Mouse (Mus musculus): ENCODE measurements around the gene Scly. TPM values are rescaled to one million over a fixed set of nuclear protein-coding genes. Genes with fewer than 3 reads are reported as not detected.

Scly gene
- polyA plus RNA-seq, 1 experiment from 2014 or later, result 8.2 TPM

DNA sequence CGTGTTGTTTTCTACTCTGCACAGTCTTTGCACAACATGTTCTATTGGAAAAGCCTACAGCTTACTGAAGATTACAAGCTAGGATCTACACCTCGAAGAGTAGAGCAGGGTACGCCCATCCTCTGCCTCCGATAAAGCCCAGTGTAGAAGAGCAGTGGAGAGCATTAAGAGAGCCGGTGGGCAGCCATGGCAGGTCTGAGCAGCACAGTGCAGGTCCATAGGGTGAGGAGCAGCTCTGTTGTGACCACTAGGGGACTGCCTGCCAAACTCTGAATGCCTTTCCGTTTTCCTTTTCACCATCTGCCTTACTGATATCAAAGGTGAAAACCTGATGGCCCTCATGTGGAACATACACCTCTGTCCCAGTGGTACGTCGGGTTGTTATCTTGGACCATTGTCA is 46.2 kb upstream of the Scly start:
- no peak for TF ChIP-seq EP300 (optimal IDR thresholded peaks at IDR 0.05)
- peak; percentile 63 for TF ChIP-seq CTCF (IDR thresholded peaks at IDR 0.05; ENCODE audit: low read depth)
- Histone ChIP-seq H3K9me3 (ENCODE audit: control insufficient read depth, low read length) (no peaks in the 10 kb centered on the region), H3K4me2 (replicated peaks; ENCODE audit: low read depth) (peak overlapping the region; percentile 60), H3K4me1 (replicated peaks; ENCODE audit: control insufficient read depth, insufficient read depth) (peaks cover 9% of the 10 kb centered on the region), H3K4me3 (ENCODE audit: low read depth, low read length) (no peak overlapping the region), H3K27ac (replicated peaks) (no peak overlapping the region), H3K9ac (ENCODE audit: low read length) (0 out of 2 replicates have a peak overlapping the region, but pooled peaks have one; percentile 23), H3K36me3 (ENCODE audit: control insufficient read depth, insufficient read depth, low read length) (peaks cover 3% of the 10 kb centered on the region; the same call in 1 of the 2 replicates), H3K27me3 (ENCODE audit: control insufficient read depth, insufficient read depth, low read length) (no peaks in the 10 kb centered on the region)
- DNase-seq (ENCODE audit: low spot score) (peak; percentile 35), ATAC-seq (ENCODE audit: low FRiP score, low TSS enrichment) (no peak)
- WGBS, result 50% methylated on average over 8 of the region's 8 CpGs

GRCm38 (mm10) chr1:91257918-91258317 is 40.2 kb upstream of the Scly start:
- no peak for ATAC-seq (ENCODE audit: low FRiP score, low TSS enrichment)
- no peak overlapping the region for H3K9ac ChIP-seq (ENCODE audit: low read length)
- H3K4me1 ChIP-seq (replicated peaks; ENCODE audit: control insufficient read depth, insufficient read depth), result 0 out of 2 replicates have a peak, but pooled peaks cover 5% of the 10 kb centered on the region
- H3K27ac ChIP-seq (replicated peaks), result no peak overlapping the region
- H3K4me2 ChIP-seq (replicated peaks; ENCODE audit: low read depth), result no peak overlapping the region
- no peaks in the 10 kb centered on the region for H3K27me3 ChIP-seq (ENCODE audit: control insufficient read depth, insufficient read depth, low read length)
- H3K4me3 ChIP-seq (ENCODE audit: low read depth, low read length), result no peak overlapping the region
- H3K36me3 ChIP-seq (ENCODE audit: control insufficient read depth, insufficient read depth, low read length), result peaks cover 3% of the 10 kb centered on the region; the same call in 1 of the 2 replicates
- DNase-seq (ENCODE audit: low spot score), result no peak
- no peaks in the 10 kb centered on the region for H3K9me3 ChIP-seq (ENCODE audit: control insufficient read depth, low read length)
- TF ChIP-seq EP300 (optimal IDR thresholded peaks at IDR 0.05) (no peak), CTCF (IDR thresholded peaks at IDR 0.05; ENCODE audit: low read depth) (no peak)

DNA sequence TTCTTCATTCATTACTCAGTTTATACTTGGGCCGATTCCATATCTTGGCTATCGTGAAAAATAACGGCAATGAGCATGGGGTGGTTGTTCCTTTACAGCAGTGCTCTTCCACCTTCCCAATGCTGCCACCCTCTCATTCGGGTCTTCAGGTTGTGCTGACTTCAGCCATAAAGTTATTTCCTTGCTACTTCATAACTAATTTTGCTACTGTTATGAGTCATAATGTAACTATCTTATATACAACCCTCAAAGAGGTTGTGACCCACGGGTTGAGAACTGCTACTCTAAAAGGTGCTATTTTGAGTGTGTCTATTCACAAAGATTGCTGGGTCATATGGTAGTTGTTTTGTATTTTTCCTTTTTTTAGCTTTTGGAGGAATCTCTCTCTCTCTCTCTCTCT is 38.3 kb upstream of the Scly start:
- H3K27ac ChIP-seq (replicated peaks), result no peak overlapping the region
- H3K9me3 ChIP-seq (ENCODE audit: control insufficient read depth, low read length), result no peaks in the 10 kb centered on the region
- TF ChIP-seq EP300 (optimal IDR thresholded peaks at IDR 0.05), result no peak
- no peak for TF ChIP-seq CTCF (IDR thresholded peaks at IDR 0.05; ENCODE audit: low read depth)
- H3K4me2 ChIP-seq (replicated peaks; ENCODE audit: low read depth), result no peak overlapping the region
- WGBS, result 83% methylated on average over 5 of the region's 5 CpGs
- DNase-seq (ENCODE audit: low spot score) (no peak), ATAC-seq (ENCODE audit: low FRiP score, low TSS enrichment) (no peak)
- no peaks in the 10 kb centered on the region for H3K27me3 ChIP-seq (ENCODE audit: control insufficient read depth, insufficient read depth, low read length)
- H3K9ac ChIP-seq (ENCODE audit: low read length), result no peak overlapping the region
- H3K4me1 ChIP-seq (replicated peaks; ENCODE audit: control insufficient read depth, insufficient read depth), result 0 out of 2 replicates have a peak, but pooled peaks cover 2% of the 10 kb centered on the region
- H3K4me3 ChIP-seq (ENCODE audit: low read depth, low read length), result no peak overlapping the region
- H3K36me3 ChIP-seq (ENCODE audit: control insufficient read depth, insufficient read depth, low read length), result no peaks in the 10 kb centered on the region

GRCm38 (mm10) chr1:91262508-91262907 is 35.6 kb upstream of the Scly start:
- Histone ChIP-seq H3K4me1 (replicated peaks; ENCODE audit: control insufficient read depth, insufficient read depth) (0 out of 2 replicates have a peak, but pooled peaks cover 2% of the 10 kb centered on the region), H3K27ac (replicated peaks) (no peak overlapping the region), H3K27me3 (ENCODE audit: control insufficient read depth, insufficient read depth, low read length) (no peaks in the 10 kb centered on the region), H3K4me3 (ENCODE audit: low read depth, low read length) (no peak overlapping the region), H3K4me2 (replicated peaks; ENCODE audit: low read depth) (no peak overlapping the region), H3K9ac (ENCODE audit: low read length) (no peak overlapping the region), H3K36me3 (ENCODE audit: control insufficient read depth, insufficient read depth, low read length) (peaks cover 12% of the 10 kb centered on the region), H3K9me3 (ENCODE audit: control insufficient read depth, low read length) (no peaks in the 10 kb centered on the region)
- ATAC-seq (ENCODE audit: low FRiP score, low TSS enrichment) (no peak), DNase-seq (ENCODE audit: low spot score) (no peak)
- TF ChIP-seq CTCF (IDR thresholded peaks at IDR 0.05; ENCODE audit: low read depth) (no peak), EP300 (optimal IDR thresholded peaks at IDR 0.05) (no peak)
- WGBS, result 76% methylated on average over 7 of the region's 7 CpGs

- no peaks in the 10 kb centered on the region for H3K9me3 ChIP-seq (ENCODE audit: control insufficient read depth, low read length)
- ATAC-seq (ENCODE audit: low FRiP score, low TSS enrichment) (peak; percentile 61; the same call in 1 of the 2 replicates), DNase-seq (ENCODE audit: low spot score) (no peak)
- 87% methylated on average over 2 of the region's 2 CpGs for WGBS
- H3K4me3 ChIP-seq (ENCODE audit: low read depth, low read length), result no peak overlapping the region
- no peak overlapping the region for H3K9ac ChIP-seq (ENCODE audit: low read length)
- H3K27ac ChIP-seq (replicated peaks), result peak overlapping the region; percentile 40; the same call in 1 of the 2 replicates
- TF ChIP-seq EP300 (optimal IDR thresholded peaks at IDR 0.05), result no peak
- TF ChIP-seq CTCF (IDR thresholded peaks at IDR 0.05; ENCODE audit: low read depth), result no peak
- no peaks in the 10 kb centered on the region for H3K27me3 ChIP-seq (ENCODE audit: control insufficient read depth, insufficient read depth, low read length)
- no peak overlapping the region for H3K4me2 ChIP-seq (replicated peaks; ENCODE audit: low read depth)
- no peaks in the 10 kb centered on the region for H3K4me1 ChIP-seq (replicated peaks; ENCODE audit: control insufficient read depth, insufficient read depth)
- H3K36me3 ChIP-seq (ENCODE audit: control insufficient read depth, insufficient read depth, low read length), result peaks cover 4% of the 10 kb centered on the region
Observed at GRCm38 (mm10) chr1:91272260-91272659, 25.9 kb upstream of the Scly start.

DNA sequence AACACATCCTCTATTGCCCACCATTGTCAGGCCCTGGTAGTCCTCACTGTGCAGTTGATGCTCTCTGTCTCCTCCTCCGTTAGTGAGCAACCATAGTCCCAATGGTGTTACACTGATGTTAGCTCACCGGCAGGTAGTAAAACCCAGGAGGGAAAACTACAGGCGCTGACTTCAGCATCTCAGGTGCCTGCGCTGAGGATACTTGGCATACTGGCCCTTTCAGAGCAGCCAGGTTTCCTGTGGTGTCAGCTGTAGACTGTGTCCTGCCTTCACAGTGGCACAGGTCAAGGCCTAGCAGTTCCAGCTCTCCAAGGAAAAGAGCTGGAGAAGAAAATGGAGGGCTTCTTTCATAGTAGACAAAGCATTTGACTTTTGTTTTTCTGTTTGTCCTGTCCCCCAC is 21.6 kb upstream of the Scly start:
- H3K4me3 ChIP-seq (ENCODE audit: low read depth, low read length), result no peak overlapping the region
- no peaks in the 10 kb centered on the region for H3K9me3 ChIP-seq (ENCODE audit: control insufficient read depth, low read length)
- H3K36me3 ChIP-seq (ENCODE audit: control insufficient read depth, insufficient read depth, low read length), result peaks cover 9% of the 10 kb centered on the region
- WGBS, result 94% methylated on average over 4 of the region's 4 CpGs
- H3K9ac ChIP-seq (ENCODE audit: low read length), result no peak overlapping the region
- DNase-seq (ENCODE audit: low spot score) (no peak), ATAC-seq (ENCODE audit: low FRiP score, low TSS enrichment) (no peak)
- no peaks in the 10 kb centered on the region for H3K4me1 ChIP-seq (replicated peaks; ENCODE audit: control insufficient read depth, insufficient read depth)
- no peak overlapping the region for H3K27ac ChIP-seq (replicated peaks)
- H3K27me3 ChIP-seq (ENCODE audit: control insufficient read depth, insufficient read depth, low read length), result no peaks in the 10 kb centered on the region
- TF ChIP-seq EP300 (optimal IDR thresholded peaks at IDR 0.05) (no peak), CTCF (IDR thresholded peaks at IDR 0.05; ENCODE audit: low read depth) (no peak)
- H3K4me2 ChIP-seq (replicated peaks; ENCODE audit: low read depth), result no peak overlapping the region
